Mouse (Mus musculus) embryonic facial prominence, embryonic 15.5 days (tissue): ENCODE measurements around the gene Map3k12. TPM values are rescaled to one million over a fixed set of nuclear protein-coding genes. Genes with fewer than 3 reads are reported as not detected.
A peak's percentile ranks its signal among the peaks of the same experiment; 100 is the strongest.

Experiments
- ATAC-seq: fragments of 200-750 bp; cut with Nextera tagmentation; 2 replicates; pipeline ENCODE4 v1.8.0; 2017; ENCODE audit warnings: low read depth, moderate TSS enrichment; ENCODE audit not compliant: insufficient number of reproducible peaks, low FRiP score, low TSS enrichment
- H3K27ac ChIP-seq: fragments of 300-500 bp; sonication (generic); replicated peaks from 2 replicates; pipeline ENCODE4 v1.5.1; 2015; ENCODE audit warnings: mild to moderate bottlenecking, inconsistent platforms
- H3K27me3 ChIP-seq: fragments of 300-500 bp; sonication (generic); 2 replicates; pipeline ENCODE4 v1.6.1; 2015; ENCODE audit warnings: inconsistent platforms
- H3K36me3 ChIP-seq: fragments of 300-500 bp; sonication (generic); 2 replicates; pipeline ENCODE4 v1.6.1; 2015; ENCODE audit warnings: mild to moderate bottlenecking, inconsistent platforms
- H3K4me1 ChIP-seq: fragments of 300-500 bp; sonication (generic); 2 replicates; pipeline ENCODE4 v1.6.1; 2015; ENCODE audit warnings: inconsistent platforms
- H3K4me2 ChIP-seq: fragments of 300-500 bp; sonication (generic); replicated peaks from 2 replicates; pipeline ENCODE4 v1.6.1; 2015; ENCODE audit warnings: mild to moderate bottlenecking, inconsistent platforms
- H3K4me3 ChIP-seq: fragments of 300-500 bp; sonication (generic); replicated peaks from 2 replicates; pipeline ENCODE4 v1.5.1; 2015; ENCODE audit warnings: mild to moderate bottlenecking, inconsistent platforms
- H3K9ac ChIP-seq: fragments of 300-500 bp; sonication (generic); 2 replicates; pipeline ENCODE4 v1.6.1; 2015; ENCODE audit warnings: inconsistent platforms
- H3K9me3 ChIP-seq: fragments of 300-500 bp; sonication (generic); replicated peaks from 2 replicates; pipeline ENCODE4 v1.6.1; 2016; ENCODE audit warnings: inconsistent platforms
- WGBS: fragments of 180-500 bp; shearing (Covaris S2); methylation state at CpG from one replicate; pipeline ENCODE4 v1.1.7; 2015; 5-methylcytosine and 5-hydroxymethylcytosine counted together
- polyA plus RNA-seq: library from polyadenylated mRNA; unstranded; fragments of >200 nt; fragmentation: Nextera tagmentation; extraction: Ambion mirVana; gene quantifications from 2 replicates; pipeline ENCODE4 v1.2.1, GENCODE M21; 2015

The Map3k12 gene
- polyA plus RNA-seq, 1 experiment from 2014 or later, result 21.3 TPM

DNA sequence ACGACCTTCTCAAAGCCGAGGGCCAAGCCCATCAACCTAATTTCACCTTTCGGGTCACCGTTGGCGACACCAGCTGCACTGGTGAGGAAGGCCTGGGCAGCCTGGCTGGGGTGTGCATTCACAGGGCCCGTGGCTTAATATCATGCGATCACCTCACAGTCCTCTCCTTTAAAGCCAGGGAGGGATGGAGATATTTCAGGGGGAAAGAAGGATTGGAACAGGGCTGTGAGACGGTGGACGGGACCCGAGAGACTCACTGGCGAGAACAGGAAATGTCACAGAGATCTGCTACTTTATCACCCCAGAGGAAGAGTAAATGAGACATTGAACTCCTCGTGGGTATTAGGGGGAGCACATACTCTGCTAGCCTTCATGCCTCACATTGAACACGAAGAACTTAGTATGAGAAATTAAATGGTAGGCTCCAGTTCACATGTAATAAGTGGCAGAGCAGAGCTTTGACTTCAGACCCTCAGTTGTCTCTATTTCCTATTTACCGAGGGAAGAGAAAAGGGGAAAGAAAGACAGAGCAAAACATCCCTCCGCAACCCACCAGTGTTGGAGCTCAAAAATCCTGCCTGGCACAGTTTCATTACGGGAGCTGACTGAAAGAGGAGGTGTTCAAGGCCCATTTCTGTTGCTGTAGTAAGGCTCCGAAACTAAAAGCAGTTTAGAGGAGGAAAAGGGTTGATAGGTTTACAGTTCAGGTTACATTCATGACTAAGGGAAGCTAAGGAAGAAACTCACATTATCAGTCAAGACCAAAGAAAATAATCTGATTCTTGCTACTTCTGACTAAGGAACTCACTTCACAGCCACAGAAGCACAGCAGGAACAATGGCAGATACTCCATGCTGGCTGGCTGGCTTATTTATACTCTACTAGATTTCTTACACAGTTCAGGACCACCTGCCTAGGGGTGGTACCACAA, 2.6 kb upstream of the Map3k12 start:
- ATAC-seq, result no peak
- Histone ChIP-seq H3K4me3 (peak overlapping the region; percentile 63), H3K4me2 (peak overlapping the region; percentile 95), H3K27me3 (no peaks in the 10 kb centered on the region), H3K9me3 (no peaks in the 10 kb centered on the region), H3K9ac (peak overlapping the region; percentile 70), H3K36me3 (peaks cover 33% of the 10 kb centered on the region), H3K4me1 (peaks cover 40% of the 10 kb centered on the region), H3K27ac (peak overlapping the region; percentile 100)
- 55% methylated on average over 17 of the region's 17 CpGs for WGBS

DNA sequence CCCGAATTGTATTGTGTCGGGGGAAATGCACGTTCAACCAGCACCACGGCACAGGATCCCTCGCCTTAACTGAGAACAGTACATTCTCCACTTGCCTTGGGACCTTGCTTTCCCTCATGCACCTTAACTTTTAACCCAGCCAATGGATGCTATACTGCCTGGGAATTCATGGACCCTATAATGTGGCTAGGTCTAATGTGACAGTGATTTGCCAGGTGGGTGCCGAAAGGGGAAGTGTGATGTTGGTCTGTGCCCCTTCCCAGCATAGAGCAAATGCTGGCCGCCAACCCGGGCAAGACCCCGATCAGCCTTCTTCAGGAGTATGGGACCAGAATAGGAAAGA, 2.0 kb upstream of the Map3k12 start:
- Histone ChIP-seq H3K4me3 (peak overlapping the region; percentile 63), H3K36me3 (peaks cover 27% of the 10 kb centered on the region), H3K9ac (peak overlapping the region; percentile 70), H3K27ac (peak overlapping the region; percentile 100), H3K4me1 (peaks cover 40% of the 10 kb centered on the region), H3K9me3 (no peaks in the 10 kb centered on the region), H3K4me2 (peak overlapping the region; percentile 95), H3K27me3 (no peaks in the 10 kb centered on the region)
- ATAC-seq, result no peak
- 16% methylated on average over 9 of the region's 9 CpGs for WGBS

DNA sequence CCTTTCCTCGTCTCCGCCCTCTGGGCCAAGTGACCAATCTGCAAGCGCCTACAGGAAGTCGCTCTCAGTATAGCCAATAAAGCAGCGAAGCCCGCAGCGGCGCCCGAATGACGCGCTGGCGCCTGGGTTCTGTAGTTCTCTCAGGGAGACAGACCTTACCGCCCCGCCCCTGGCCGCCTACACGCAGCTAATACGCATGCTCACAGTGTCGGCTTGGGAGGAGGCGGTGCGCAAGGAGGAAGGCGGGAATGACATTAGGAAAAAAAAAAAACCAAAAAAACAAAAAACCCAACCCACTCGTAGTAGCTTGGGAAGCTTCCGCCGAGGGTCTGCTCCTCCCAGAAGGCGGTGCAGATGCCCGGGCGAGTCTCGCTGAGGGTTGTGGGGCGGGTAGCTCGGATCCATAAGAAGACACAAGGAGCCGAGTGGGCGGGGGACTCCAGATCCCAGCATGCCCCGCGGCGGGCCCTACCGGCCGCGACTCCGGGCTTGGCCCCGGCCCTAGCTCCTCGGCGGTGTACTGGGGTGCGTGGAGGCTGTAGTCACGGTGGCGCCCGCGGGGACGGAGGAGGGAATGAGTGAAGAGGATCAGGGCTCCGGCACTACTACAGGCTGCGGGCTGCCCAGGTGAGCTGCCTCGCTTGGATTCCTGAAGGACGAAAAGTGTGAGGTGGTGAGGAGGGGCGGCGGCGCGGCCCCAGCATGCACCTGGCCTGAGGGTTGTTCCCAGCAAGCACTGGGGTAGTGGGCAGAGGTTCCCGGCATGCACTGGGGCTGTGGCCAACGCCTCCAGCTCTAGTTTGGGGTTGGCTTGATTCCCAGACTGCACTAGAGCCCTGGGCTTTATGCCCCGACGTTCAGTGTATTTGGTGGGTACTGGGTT, 1.4 kb upstream of the Map3k12 start, which contains the start of gene Tarbp2:
Tarbp2 (plus strand) TSS at position 217 of the 883 bp plus-strand sequence.
- H3K27ac ChIP-seq, result peak within 1 kb of the TSS; percentile 100
- H3K36me3 ChIP-seq, result peaks cover 23% of the 10 kb centered on the region
- H3K4me1 ChIP-seq, result peaks cover 40% of the 10 kb centered on the region
- H3K4me3 ChIP-seq, result peak within 1 kb of the TSS; percentile 63
- peak within 1 kb of the TSS; percentile 95 for H3K4me2 ChIP-seq
- no peaks in the 10 kb centered on the region for H3K9me3 ChIP-seq
- no peaks in the 10 kb centered on the region for H3K27me3 ChIP-seq
- under 1% methylated on average over 60 of the region's 60 CpGs for WGBS
- peak; percentile 93 for ATAC-seq
- peak within 1 kb of the TSS; percentile 70 for H3K9ac ChIP-seq

DNA sequence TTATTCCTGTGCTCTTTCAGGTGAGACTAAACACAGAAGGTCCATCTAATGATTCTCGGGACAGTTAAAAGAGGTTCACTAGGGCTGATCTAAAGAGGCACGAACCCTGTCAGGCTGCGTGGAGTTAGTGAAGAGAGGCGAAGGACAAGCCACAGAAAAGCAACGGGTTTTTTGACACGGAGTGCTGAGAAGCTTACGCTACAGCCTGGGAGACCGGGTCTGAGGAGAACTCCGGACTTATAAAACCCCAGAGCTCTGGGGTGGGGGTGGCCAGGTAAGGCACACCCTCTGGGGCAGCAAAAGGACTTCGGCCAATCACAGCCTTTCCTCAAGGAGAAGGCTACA, 739 bp upstream of the Map3k12 start:
- no peak for ATAC-seq
- Histone ChIP-seq H3K27ac (peak overlapping the region; percentile 100), H3K9me3 (no peaks in the 10 kb centered on the region), H3K9ac (peak overlapping the region; percentile 50), H3K4me3 (peak overlapping the region; percentile 63), H3K4me2 (peak overlapping the region; percentile 95), H3K27me3 (no peaks in the 10 kb centered on the region), H3K36me3 (peaks cover 23% of the 10 kb centered on the region), H3K4me1 (peaks cover 41% of the 10 kb centered on the region)
- 0% methylated on average over 10 of the region's 10 CpGs for WGBS

DNA sequence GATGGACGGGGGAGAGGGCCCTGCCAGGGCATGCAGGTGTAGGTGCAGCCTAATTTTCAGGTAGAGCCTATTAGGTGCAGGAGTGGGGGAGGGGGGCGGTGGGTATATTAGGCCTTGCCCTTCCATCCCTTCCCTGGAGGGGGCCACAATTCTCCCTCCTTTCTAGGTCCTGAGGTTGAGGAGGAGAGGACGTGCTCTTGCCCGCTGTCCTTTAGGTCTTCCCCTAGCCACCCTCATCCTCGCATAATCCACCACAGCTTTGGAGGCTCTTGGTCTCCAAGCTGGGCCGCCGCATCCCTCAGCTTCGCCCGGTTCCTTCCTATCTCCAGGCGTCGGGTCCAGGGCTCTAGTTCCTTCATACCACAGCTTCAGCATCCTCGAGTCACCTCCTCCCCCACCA, 571 bp downstream of the Map3k12 start:
- under 1% methylated on average over 12 of the region's 12 CpGs for WGBS
- Histone ChIP-seq H3K27me3 (no peaks in the 10 kb centered on the region), H3K4me1 (peaks cover 54% of the 10 kb centered on the region), H3K4me2 (peak overlapping the region; percentile 95), H3K9me3 (no peaks in the 10 kb centered on the region), H3K36me3 (peaks cover 10% of the 10 kb centered on the region), H3K4me3 (peak overlapping the region; percentile 63), H3K9ac (peak overlapping the region; percentile 50), H3K27ac (peak overlapping the region; percentile 100)
- no peak for ATAC-seq

DNA sequence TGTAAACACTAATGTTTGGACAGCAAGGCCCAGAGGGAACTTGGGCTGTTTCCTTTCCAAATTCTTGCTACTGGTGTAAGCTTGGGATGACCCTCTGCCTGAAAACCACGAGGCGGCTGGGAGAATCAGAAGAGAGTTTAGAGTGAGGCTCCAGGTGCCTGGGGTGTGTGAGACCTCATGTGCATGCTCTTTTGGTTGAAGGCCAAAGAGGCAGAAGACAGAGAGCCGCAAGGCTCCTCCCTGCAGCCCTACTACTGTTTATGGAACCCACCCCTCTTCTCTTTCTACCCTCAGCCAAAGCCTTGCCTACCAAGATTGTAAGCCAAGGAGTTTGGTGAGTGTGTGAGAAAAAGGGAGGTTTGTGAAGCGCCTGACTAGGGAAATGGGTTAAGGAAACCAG, 1.1 kb downstream of the Map3k12 start:
- no peak for ATAC-seq
- H3K4me1 ChIP-seq, result peaks cover 59% of the 10 kb centered on the region
- peak overlapping the region; percentile 50; the same call in 1 of the 2 replicates for H3K9ac ChIP-seq
- no peaks in the 10 kb centered on the region for H3K9me3 ChIP-seq
- peak overlapping the region; percentile 100; the same call in 1 of the 2 replicates for H3K27ac ChIP-seq
- WGBS, result 29% methylated on average over 4 of the region's 4 CpGs
- peak overlapping the region; percentile 63 for H3K4me3 ChIP-seq
- H3K27me3 ChIP-seq, result no peaks in the 10 kb centered on the region
- peaks cover 5% of the 10 kb centered on the region for H3K36me3 ChIP-seq
- H3K4me2 ChIP-seq, result peak overlapping the region; percentile 95

DNA sequence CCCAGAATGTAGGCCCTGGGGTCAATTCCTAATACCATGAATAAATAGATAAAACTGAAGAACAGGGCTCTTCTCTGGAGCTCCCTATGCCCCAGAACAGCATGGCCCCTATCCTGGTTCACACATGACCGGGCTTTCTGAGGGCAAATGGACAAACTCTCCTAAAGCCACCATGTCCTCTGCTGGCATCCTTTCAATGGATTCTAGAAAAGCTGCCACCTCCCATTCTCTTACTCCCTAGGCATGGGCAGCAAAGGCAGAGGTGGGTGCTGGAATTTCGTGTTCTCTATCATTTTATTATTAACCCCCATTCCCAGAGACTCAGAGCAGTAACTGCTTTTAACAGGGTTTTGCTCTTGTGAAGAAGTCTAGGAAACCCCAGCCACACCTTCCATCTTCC, 1.6 kb downstream of the Map3k12 start:
- WGBS, result 89% methylated on average over 2 of the region's 2 CpGs
- no peak for ATAC-seq
- H3K4me3 ChIP-seq, result peak overlapping the region; percentile 63; the same call in 1 of the 2 replicates

DNA sequence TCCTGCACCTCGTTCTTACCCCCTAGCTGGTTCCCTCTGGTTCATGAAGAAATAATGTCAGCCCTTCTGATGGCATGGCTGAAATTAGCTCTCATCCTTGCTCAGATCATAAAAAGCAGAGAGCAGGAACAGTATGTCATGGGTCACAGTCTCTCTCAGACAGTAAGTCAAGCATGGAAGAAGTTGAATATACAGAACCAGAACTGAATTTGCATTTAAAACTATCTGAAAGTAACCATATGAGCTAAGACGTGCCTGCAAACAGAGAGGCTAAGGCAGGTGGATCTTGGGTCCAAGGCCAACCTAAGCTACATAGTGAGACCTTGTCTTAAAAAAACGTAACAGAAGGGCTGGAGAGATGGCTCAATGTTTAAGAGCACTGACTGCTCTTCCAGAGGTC, 3.9 kb downstream of the Map3k12 start:
- Histone ChIP-seq H3K9ac (no peak overlapping the region), H3K4me2 (no peak overlapping the region), H3K36me3 (0 out of 2 replicates have a peak, but pooled peaks cover 3% of the 10 kb centered on the region), H3K4me1 (peaks cover 53% of the 10 kb centered on the region), H3K4me3 (no peak overlapping the region), H3K27ac (no peak overlapping the region), H3K9me3 (no peaks in the 10 kb centered on the region), H3K27me3 (no peaks in the 10 kb centered on the region)
- WGBS, result 71% methylated on average over 3 of the region's 3 CpGs
- no peak for ATAC-seq

More for the DNA sequence above, 1.6 kb downstream of the Map3k12 start:
- Histone ChIP-seq H3K4me2 (peak overlapping the region; percentile 95), H3K9ac (no peak overlapping the region), H3K9me3 (no peaks in the 10 kb centered on the region), H3K27me3 (no peaks in the 10 kb centered on the region), H3K36me3 (0 out of 2 replicates have a peak, but pooled peaks cover under 1% of the 10 kb centered on the region), H3K4me1 (peaks cover 59% of the 10 kb centered on the region), H3K27ac (no peak overlapping the region)

DNA sequence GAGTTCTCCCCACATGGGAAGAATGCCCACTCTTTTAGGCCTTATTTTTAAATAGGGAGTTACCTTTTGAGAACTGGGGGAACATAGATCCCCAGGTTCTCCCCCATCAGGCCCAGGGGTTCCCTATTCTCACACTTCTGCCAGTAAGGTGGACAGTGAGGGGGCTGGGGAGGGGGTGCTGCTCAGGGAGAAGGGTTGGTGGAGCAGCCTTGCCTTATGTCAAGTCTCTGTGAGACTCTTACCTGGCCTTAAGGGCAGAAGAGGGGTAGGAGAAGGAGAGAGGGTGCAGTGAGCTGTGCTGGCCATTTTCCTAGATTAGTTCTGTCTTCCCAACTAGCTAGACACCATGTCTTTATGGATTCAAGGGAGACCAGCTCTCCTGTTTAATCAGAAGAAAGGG, 4.4 kb downstream of the Map3k12 start:
- H3K27me3 ChIP-seq, result no peaks in the 10 kb centered on the region
- H3K27ac ChIP-seq, result 0 out of 2 replicates have a peak overlapping the region, but pooled peaks have one; percentile 90
- peaks cover 53% of the 10 kb centered on the region for H3K4me1 ChIP-seq
- ATAC-seq, result no peak
- H3K36me3 ChIP-seq, result peaks cover 6% of the 10 kb centered on the region; the same call in 1 of the 2 replicates
- H3K4me3 ChIP-seq, result no peak overlapping the region
- H3K4me2 ChIP-seq, result no peak overlapping the region
- no peak overlapping the region for H3K9ac ChIP-seq
- no peaks in the 10 kb centered on the region for H3K9me3 ChIP-seq

DNA sequence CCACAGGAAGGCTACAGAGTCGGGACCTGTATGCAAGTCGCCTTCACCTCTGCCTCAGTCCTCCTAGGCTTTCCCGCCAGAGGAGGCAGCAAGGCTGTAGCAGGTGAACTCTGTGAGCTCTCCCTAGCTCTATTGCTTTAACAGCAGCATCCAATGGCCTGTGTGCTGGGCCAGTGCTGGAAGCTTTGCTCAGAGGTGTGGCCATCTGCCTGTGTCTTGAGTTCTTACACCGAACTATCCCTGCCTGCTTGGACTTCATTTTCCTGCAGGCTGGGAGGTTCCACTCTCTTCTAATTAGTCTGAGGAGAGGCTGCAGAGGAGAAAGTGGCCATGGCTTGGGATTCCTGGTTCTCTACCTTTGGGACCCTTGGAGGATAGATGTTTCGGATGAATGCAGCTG, 4.9 kb downstream of the Map3k12 start:
- Histone ChIP-seq H3K27me3 (no peaks in the 10 kb centered on the region), H3K27ac (peak overlapping the region; percentile 90), H3K9ac (no peak overlapping the region), H3K4me3 (no peak overlapping the region), H3K4me1 (peaks cover 53% of the 10 kb centered on the region), H3K9me3 (no peaks in the 10 kb centered on the region), H3K4me2 (no peak overlapping the region), H3K36me3 (peaks cover 6% of the 10 kb centered on the region; the same call in 1 of the 2 replicates)
- 30% methylated on average over 5 of the region's 5 CpGs for WGBS
- no peak for ATAC-seq

DNA sequence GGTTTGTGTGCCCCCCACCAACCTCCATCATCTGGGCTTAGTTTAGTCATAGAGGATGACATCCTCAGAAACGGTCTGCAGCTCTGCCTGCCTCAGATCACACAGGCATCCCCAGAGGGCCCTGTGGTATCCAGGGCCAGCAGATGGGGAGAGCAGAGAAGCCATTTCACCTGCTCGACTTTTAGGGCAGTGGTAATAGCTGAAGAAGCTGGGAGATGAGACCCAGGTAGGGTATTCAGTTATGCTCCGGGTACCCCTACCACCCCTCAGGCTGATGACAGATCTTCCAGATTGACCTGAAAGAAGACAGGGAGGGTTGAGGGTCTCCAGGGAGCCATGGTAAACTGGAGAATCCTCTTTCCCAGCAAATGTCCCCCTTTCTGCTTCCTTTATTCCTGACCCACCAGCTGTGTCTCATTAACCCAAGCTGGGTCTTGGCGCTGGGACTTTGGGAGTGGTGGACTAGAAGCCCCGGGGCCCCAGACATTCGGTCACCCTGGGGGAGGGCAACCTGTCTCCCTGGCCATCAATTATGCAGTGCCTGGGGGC, 5.5 kb downstream of the Map3k12 start:
- no peak for ATAC-seq
- Histone ChIP-seq H3K9ac (no peak overlapping the region), H3K27me3 (no peaks in the 10 kb centered on the region), H3K4me2 (peak overlapping the region; percentile 91), H3K4me3 (peak overlapping the region; percentile 63), H3K36me3 (peaks cover 6% of the 10 kb centered on the region; the same call in 1 of the 2 replicates), H3K4me1 (peaks cover 52% of the 10 kb centered on the region), H3K9me3 (no peaks in the 10 kb centered on the region), H3K27ac (peak overlapping the region; percentile 90)
- WGBS, result 14% methylated on average over 6 of the region's 6 CpGs
